10 mouse cellular contexts compared by ENCODE assay signal in genomic region chr16:91458976-91459375, GRCm38 (mm10). TPM values are rescaled to one million over a fixed set of nuclear protein-coding genes. Genes with fewer than 3 reads are reported as not detected.
DNase-seq lines count a peak whose midpoint lies in the region; ATAC-seq and TF ChIP-seq lines count a peak whose summit lies in the region.
"Had no signal": no experiment of that assay in that cellular context is flagged by ENCODE, and none has a peak within 500 bp of the region (broad histone marks: within the 10 kb centered on the region; RNA-seq: fewer than 3 reads in every experiment).

No protein-coding gene starts in this region.

- no peak overlapping the region for H3K4me2 ChIP-seq in heart, embryonic 11.5 days
- no peak overlapping the region for H3K4me2 ChIP-seq in liver, embryonic 13.5 days
- H3K4me2 ChIP-seq in liver, embryonic 11.5 days: no peak overlapping the region

- peaks cover 7% of the 10 kb centered on the region for H3K4me1 ChIP-seq in heart, embryonic 11.5 days (ENCODE audit: control insufficient read depth, insufficient read depth, low read length)
- H3K4me1 ChIP-seq in liver, embryonic 13.5 days (replicated peaks): peaks cover 55% of the 10 kb centered on the region
- H3K4me1 ChIP-seq in liver, embryonic 11.5 days (replicated peaks; ENCODE audit: control insufficient read depth, insufficient read depth, low read length): peaks cover 13% of the 10 kb centered on the region
- peaks cover 5% of the 10 kb centered on the region for H3K4me1 ChIP-seq in bone marrow, adult 2 months (ENCODE audit: control insufficient read depth, insufficient read depth, low read length)

- no peaks in the 10 kb centered on the region for H3K9me3 ChIP-seq in heart, embryonic 11.5 days (replicated peaks; ENCODE audit: control insufficient read depth, low read length)
- no peaks in the 10 kb centered on the region for H3K9me3 ChIP-seq in liver, embryonic 13.5 days (replicated peaks)
- H3K9me3 ChIP-seq in liver, embryonic 11.5 days (ENCODE audit: control insufficient read depth, low read length): no peaks in the 10 kb centered on the region

- TF ChIP-seq CTCF in bone marrow, adult 2 months (IDR thresholded peaks at IDR 0.05; ENCODE audit: control insufficient read depth, insufficient read depth, low read length): no peak
- TF ChIP-seq CTCF in layer of hippocampus, adult 2 months (conservative IDR thresholded peaks at IDR 0.05): no peak

- H3K27ac ChIP-seq in heart, embryonic 11.5 days (ENCODE audit: low read depth, low read length): no peak overlapping the region
- peak overlapping the region; percentile 62 for H3K27ac ChIP-seq in liver, embryonic 13.5 days
- H3K27ac ChIP-seq in liver, embryonic 11.5 days (ENCODE audit: low read depth, low read length): no peak overlapping the region
- H3K27ac ChIP-seq in bone marrow, adult 2 months (ENCODE audit: control insufficient read depth, insufficient read depth, low read depth, low read length, poor library complexity): peak overlapping the region; percentile 42; the same call in 1 of the 2 replicates
- no peak overlapping the region for H3K27ac ChIP-seq in layer of hippocampus, adult 2 months

- no peaks in the 10 kb centered on the region for H3K36me3 ChIP-seq in heart, embryonic 11.5 days (ENCODE audit: control insufficient read depth, insufficient read depth, low read length)
- H3K36me3 ChIP-seq in liver, embryonic 13.5 days: no peaks in the 10 kb centered on the region
- H3K36me3 ChIP-seq in liver, embryonic 11.5 days (ENCODE audit: control insufficient read depth, insufficient read depth, low read length): no peaks in the 10 kb centered on the region

- no peak for ATAC-seq in heart, embryonic 11.5 days (replicated peaks; ENCODE audit: insufficient number of reproducible peaks, low FRiP score, low TSS enrichment)
- no peak for ATAC-seq in liver, embryonic 13.5 days (ENCODE audit: low read depth)
- no peak for ATAC-seq in liver, embryonic 11.5 days (replicated peaks; ENCODE audit: low FRiP score)

- no peaks in the 10 kb centered on the region for H3K27me3 ChIP-seq in heart, embryonic 11.5 days (ENCODE audit: control insufficient read depth, insufficient read depth, low read length)
- H3K27me3 ChIP-seq in liver, embryonic 13.5 days: no peaks in the 10 kb centered on the region
- H3K27me3 ChIP-seq in liver, embryonic 11.5 days (replicated peaks; ENCODE audit: control insufficient read depth, insufficient read depth, low read length): no peaks in the 10 kb centered on the region

- H3K9ac ChIP-seq in heart, embryonic 11.5 days (ENCODE audit: low read depth, low read length): 0 out of 2 replicates have a peak overlapping the region, but pooled peaks have one; percentile 10
- H3K9ac ChIP-seq in liver, embryonic 13.5 days: peak overlapping the region; percentile 45
- H3K9ac ChIP-seq in liver, embryonic 11.5 days (ENCODE audit: low read depth, low read length): no peak overlapping the region

- H3K4me3 ChIP-seq in heart, embryonic 11.5 days (ENCODE audit: low read depth, low read length): no peak overlapping the region
- H3K4me3 ChIP-seq in liver, embryonic 13.5 days (replicated peaks): no peak overlapping the region
- no peak overlapping the region for H3K4me3 ChIP-seq in liver, embryonic 11.5 days (ENCODE audit: low read depth, low read length)
- H3K4me3 ChIP-seq in bone marrow, adult 2 months (replicated peaks; ENCODE audit: control insufficient read depth, low read depth, low read length): no peak overlapping the region
- no peak overlapping the region for H3K4me3 ChIP-seq in layer of hippocampus, adult 2 months

- 63% methylated on average over 5 of the region's 5 CpGs for WGBS in heart, embryonic 11.5 days (ENCODE audit: insufficient replicate concordance)
- WGBS in liver, embryonic 13.5 days (ENCODE audit: insufficient replicate concordance): 64% methylated on average over 5 of the region's 5 CpGs
- WGBS in liver, embryonic 11.5 days: 74% methylated on average over 5 of the region's 5 CpGs
- WGBS in bone marrow, adult 2 months: 69% methylated on average over 5 of the region's 5 CpGs

- TF ChIP-seq POLR2A in bone marrow, adult 2 months (IDR thresholded peaks at IDR 0.05; ENCODE audit: borderline replicate concordance, control insufficient read depth, low read depth, low read length): no peak

- DNase-seq in heart, adult 11 months: no peak
- no peak for DNase-seq in liver, embryonic 13.5 days
- DNase-seq in liver, embryonic 11.5 days (ENCODE audit: low spot score): no peak
- DNase-seq in lung, postnatal 10 days: peak; percentile 62
- DNase-seq in layer of hippocampus, postnatal 25 days (ENCODE audit: extremely low spot score in 1 of 2, low spot score in 1 of 2): no peak
- no peak for DNase-seq in layer of hippocampus, adult 2 months (ENCODE audit: low spot score in 2 of 2)
- DNase-seq: cerebellum, adult 11-12 months; gastrocnemius, postnatal 25 days had no signal

RNA-seq across cellular contexts. Expression of gene Ifnar1, which starts 26.1 kb away (rescaled TPM):
- 37.1 and 38.6 TPM in 2 replicates for polyA plus RNA-seq in heart, embryonic 11.5 days (2014; fragmentation: Nextera tagmentation; extraction: Ambion mirVana)
- polyA plus RNA-seq in liver, embryonic 13.5 days (2015; fragmentation: Nextera tagmentation; extraction: Ambion mirVana): 18.0 and 19.1 TPM in 2 replicates
- 32.6 and 35.5 TPM in 2 replicates for polyA plus RNA-seq in liver, embryonic 11.5 days (2014; fragmentation: Nextera tagmentation; extraction: Ambion mirVana)
- 10.3 and 15.9 TPM in 2 replicates for polyA plus RNA-seq in bone marrow, adult 2 months (2011; ENCODE audit: insufficient read depth, insufficient read length, low replicate concordance, missing spikeins)
- 10 to 100 TPM; 48.8 to 55.6 TPM for total RNA-seq in layer of hippocampus, postnatal 25 days (2021)
- 10 to 100 TPM; 42.2 to 45.9 TPM for total RNA-seq in layer of hippocampus, adult 2 months (2021)

RNA-seq across cellular contexts. Expression of gene Il10rb, which starts 53.0 kb away (rescaled TPM):
- 38.6 and 46.9 TPM in 2 replicates for polyA plus RNA-seq in heart, embryonic 11.5 days (2014; fragmentation: Nextera tagmentation; extraction: Ambion mirVana)
- polyA plus RNA-seq in liver, embryonic 13.5 days (2015; fragmentation: Nextera tagmentation; extraction: Ambion mirVana): 25.0 and 28.1 TPM in 2 replicates
- 29.8 and 32.9 TPM in 2 replicates for polyA plus RNA-seq in liver, embryonic 11.5 days (2014; fragmentation: Nextera tagmentation; extraction: Ambion mirVana)
- polyA plus RNA-seq in bone marrow, adult 2 months (2011; ENCODE audit: insufficient read depth, insufficient read length, low replicate concordance, missing spikeins): 24.1 and 25.9 TPM in 2 replicates
- total RNA-seq in layer of hippocampus, postnatal 25 days (2021): 10 to 100 TPM in 1 of 2 experiments, 1 to 10 TPM in 1; 9.7 to 11.2 TPM
- total RNA-seq in layer of hippocampus, adult 2 months (2021): 1 to 10 TPM; 8.6 to 9.0 TPM

Comparison
In these comparisons a context has a peak if more than half of its experiments do, and no peak if none do; other contexts are left out.
1. H3K27ac ChIP-seq: peak in liver, embryonic 13.5 days (single experiment) and bone marrow, adult 2 months (single experiment); none in heart, embryonic 11.5 days (single experiment), liver, embryonic 11.5 days (single experiment) and layer of hippocampus, adult 2 months (single experiment).